Mouse (Mus musculus) adrenal gland, postnatal 25 days (tissue): Measurements from ENCODE around the gene Mbl2. TPM values are rescaled to one million over a fixed set of nuclear protein-coding genes. Genes with fewer than 3 reads are reported as not detected.
"Not testable (repeated sequence)": the region's sequence is repeated elsewhere in the genome, so short reads cannot be mapped to it uniquely, and the experiment has no call there.

Experiments used
- DNase-seq: peaks from one replicate; pipeline ENCODE4 v3.0.0; 2021; ENCODE audit warnings: mixed read lengths
- long read RNA-seq: library from polyadenylated mRNA; stranded (forward); transcript quantifications from one replicate; pipeline ENCODE4 v2.0.0, GENCODE M21; 2021
- total RNA-seq: library from RNA; stranded (reverse); gene quantifications from 2 replicates; pipeline ENCODE4 v1.2.3, GENCODE M21; 2021

Mbl2 gene
- total RNA-seq: 3.5 TPM in 1 of 2 replicates, not detected in the other
- long read RNA-seq, transcript Mbl2-201 (6 exons, 1,089 nt): major isoform, 238 of 288 reads
- long read RNA-seq, partial matches to known transcripts: 19 of 288 reads
- long read RNA-seq, other reads (novel, unspliced or antisense): 31 of 288 reads

GRCm38 (mm10) chr19:30232691-30233090, at the start of gene Mbl2:
Mbl2 (plus strand) TSS chr19:30232942.
- DNase-seq: no peak

GRCm38 (mm10) chr19:30185536-30185935, 47.2 kb upstream of the Mbl2 start:
- no peak for DNase-seq

GRCm38 (mm10) chr19:30187232-30187631, 45.5 kb upstream of the Mbl2 start:
- no peak for DNase-seq

DNA sequence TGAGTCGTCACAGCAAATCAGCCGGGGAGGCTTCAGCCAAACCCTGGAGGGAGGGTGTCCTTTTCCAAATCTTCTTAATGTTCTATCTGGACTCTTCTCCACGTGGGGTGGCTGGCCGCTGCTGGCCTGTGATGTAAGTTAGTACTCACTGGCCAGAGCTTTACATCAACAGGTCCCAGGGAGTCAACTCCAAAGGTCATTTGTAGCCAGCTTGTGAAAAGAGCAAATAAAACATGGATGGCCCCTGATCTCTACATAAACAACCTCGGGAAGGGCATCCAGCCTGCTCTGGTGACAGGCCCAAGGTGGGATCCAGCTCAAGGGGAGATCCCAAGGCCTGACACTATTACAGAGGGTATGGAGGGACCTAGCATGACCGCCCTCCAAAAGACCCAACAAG, 37.7 kb upstream of the Mbl2 start:
- DNase-seq: no peak

- DNase-seq: no peak
Observed at GRCm38 (mm10) chr19:30202177-30202576, 30.6 kb upstream of the Mbl2 start.

GRCm38 (mm10) chr19:30205159-30205816, 27.5 kb upstream of the Mbl2 start:
- DNase-seq: peak; percentile 18

- DNase-seq: no peak
Observed at GRCm38 (mm10) chr19:30205874-30206273, 26.9 kb upstream of the Mbl2 start.

DNA sequence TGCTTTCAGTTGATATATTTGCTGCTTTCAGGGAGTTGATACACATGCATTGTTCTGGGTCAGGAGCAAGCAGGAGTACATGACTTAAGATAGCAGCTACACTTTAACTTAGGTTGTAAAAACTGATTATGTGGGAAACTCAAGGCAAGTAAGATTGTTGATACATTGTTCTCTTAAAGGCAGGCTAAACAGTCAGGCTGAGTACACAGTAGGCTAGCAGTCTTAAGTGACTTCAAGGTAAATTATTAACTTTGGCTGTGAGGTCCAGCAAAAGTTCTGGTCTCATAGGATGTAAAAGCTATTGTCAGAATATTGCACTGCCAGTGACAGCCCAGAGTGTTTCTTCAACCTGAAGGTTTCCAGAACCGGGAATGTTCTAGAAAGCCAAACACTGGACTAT, 25.8 kb upstream of the Mbl2 start:
- DNase-seq: no peak

DNA sequence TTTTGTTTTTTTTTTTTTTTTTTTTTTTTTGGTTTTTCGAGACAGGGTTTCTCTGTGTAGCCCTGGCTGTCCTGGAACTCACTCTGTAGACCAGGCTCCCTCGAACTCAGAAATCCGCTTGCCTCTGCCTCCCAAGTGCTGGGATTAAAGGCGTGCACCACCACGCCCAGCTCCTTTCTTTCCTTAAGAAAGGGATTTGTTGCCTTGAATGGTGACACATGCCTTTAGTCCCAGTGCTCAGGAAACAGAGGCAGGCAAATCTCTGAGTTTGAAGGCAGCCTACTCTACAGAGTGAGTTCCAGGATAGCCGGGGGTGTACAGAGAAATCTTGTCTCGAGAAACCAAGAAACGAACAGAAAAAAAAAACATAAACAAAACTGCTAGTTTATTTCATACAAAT, 23.7 kb upstream of the Mbl2 start:
- not testable (repeated sequence) for DNase-seq

DNA sequence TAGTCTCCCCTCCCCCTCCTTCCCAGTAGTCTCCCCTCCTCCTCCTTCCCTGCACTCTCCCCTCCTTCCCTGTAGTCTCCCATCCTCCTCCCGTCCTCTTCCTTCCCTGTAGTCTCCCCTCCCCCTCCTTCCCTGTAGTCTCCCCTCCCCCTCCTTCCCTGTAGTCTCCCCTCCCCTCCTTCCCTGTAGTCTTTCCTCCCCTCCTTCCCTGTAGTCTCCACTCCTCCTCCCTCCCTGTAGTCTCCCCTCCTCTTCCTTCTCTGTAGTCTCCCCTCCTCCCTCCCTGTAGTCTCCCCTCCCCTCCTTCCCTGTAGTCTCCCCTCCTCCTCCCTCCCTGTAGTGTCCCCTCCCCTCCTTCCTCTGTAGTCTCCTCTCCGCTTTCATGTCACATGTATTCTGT, 18.7 kb upstream of the Mbl2 start:
- no peak for DNase-seq

- not testable (repeated sequence) for DNase-seq
Observed at GRCm38 (mm10) chr19:30215736-30216135, 17.0 kb upstream of the Mbl2 start.

DNA sequence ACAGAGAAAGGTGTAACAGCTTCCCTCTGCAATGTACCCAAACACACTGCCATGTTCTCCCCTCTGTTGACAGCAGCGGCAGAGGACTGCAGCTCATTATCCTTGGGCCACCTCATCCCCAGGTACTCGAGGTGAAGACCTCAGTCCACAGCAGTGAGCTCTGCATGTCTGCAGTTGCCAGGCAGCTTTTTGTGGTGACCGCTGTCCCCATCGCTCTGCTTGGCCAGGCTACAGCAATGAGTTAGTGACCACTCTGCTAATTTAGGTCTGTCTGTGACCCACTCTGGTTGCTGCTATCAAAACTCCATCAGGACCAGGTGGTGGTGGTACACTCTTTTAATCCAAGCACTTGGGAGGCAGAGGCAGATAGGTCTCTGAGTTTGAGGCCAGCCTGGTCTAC, 16.6 kb upstream of the Mbl2 start:
- no peak for DNase-seq

- peak; percentile 47 for DNase-seq
Observed at GRCm38 (mm10) chr19:30217335-30217734, 15.4 kb upstream of the Mbl2 start.

GRCm38 (mm10) chr19:30222593-30222992, 10.1 kb upstream of the Mbl2 start:
- not testable (repeated sequence) for DNase-seq

- no peak for DNase-seq
Observed at GRCm38 (mm10) chr19:30229477-30229876, 3.3 kb upstream of the Mbl2 start.

GRCm38 (mm10) chr19:30234416-30234815, 1.7 kb downstream of the Mbl2 start:
- no peak for DNase-seq

DNA sequence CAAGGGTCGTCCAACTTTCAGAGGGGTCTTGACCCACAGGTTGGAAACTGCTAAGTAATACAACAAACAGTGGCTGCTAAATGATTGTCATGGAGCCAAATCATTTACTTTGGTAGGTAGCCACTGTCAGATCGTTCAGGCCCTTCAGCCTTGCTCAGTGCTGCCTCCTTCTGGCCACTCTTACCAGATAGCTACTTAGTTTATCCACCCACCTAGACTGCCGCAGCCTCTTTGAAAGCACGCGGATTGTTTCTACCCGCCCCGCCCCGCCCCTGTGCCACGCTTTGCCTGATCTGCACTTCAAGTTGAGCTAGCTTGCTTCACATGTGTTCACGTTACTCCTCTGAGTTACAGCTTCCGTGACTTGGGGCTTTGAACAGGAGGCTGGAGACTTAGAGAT, 14.6 kb downstream of the Mbl2 start:
- no peak for DNase-seq

DNA sequence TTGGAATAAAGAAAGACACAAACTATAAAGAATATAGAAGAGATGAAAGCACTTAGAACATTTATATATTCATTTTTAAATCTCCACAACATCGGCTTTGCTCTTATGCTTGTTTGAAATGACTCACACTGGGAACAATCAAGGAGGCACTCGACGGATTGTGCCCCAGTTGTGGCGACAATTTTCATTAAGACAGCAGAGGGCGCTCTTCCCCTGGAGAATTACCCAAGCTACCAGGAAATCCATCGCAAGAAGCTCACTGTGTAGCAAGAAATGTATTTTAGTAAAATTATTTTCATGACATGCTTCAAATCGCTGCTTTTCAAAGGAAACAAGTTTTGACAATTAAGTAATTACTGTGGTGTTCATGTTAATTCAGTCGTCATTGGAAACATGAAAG, 16.1 kb downstream of the Mbl2 start:
- DNase-seq: peak; percentile 52

DNA sequence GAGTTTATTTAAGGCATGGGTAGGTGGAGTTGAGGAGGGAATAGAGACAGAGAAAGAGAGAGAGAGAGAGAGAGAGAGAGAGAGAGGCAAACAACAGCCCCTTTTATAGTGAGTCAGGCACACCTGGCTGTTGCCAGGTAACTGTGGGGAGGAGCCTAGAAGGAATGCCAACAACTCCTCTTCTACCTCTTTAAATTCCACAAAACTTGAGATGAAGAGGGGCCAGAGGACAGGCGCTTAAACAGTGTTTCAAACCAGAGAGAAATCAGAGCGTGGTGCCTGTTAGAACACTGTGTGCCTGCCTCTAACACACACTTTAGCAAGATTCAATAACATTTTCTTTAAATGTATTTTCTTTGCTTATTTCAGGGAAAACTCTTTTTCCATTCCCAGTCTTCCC, 19.5 kb downstream of the Mbl2 start:
- no peak for DNase-seq

- no peak for DNase-seq
Observed at GRCm38 (mm10) chr19:30256339-30256738, 23.6 kb downstream of the Mbl2 start.

DNA sequence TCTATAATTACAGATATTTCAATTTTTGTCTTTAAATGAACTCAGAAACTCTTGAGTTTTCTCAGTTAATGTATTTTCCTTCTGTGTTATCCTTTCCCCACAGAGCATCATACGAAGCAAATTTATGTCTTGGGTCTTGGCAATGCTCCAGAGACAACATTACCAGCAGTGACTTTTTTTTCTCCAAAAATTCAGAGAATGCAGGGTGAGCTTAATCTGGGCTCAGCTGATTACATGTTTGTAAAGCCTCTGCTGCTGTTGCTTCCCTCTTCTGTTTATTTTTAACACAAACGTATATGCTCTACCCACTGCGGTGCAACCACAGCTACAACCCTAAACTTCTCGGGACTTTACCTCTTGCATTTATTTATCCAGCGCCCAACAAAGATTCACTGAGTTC, 48.4 kb downstream of the Mbl2 start:
- DNase-seq: no peak

GRCm38 (mm10) chr19:30287899-30288490, 55.3 kb downstream of the Mbl2 start:
- no peak for DNase-seq
